Mouse (Mus musculus) liver, embryonic 14.5 days (tissue): ENCODE results near the gene Ndufb2. TPM values are rescaled to one million over a fixed set of nuclear protein-coding genes. Genes with fewer than 3 reads are reported as not detected.

Source experiments
- ATAC-seq: fragments of 200-750 bp; cut with Nextera tagmentation; 2 replicates; pipeline ENCODE4 v1.8.0; 2017; ENCODE audit warnings: moderate number of reproducible peaks, mild to moderate bottlenecking, moderate library complexity; ENCODE audit not compliant: insufficient read depth
- DNase-seq, 3 experiments: peaks; one replicate each; pipeline ENCODE4 v3.0.0-alpha.2; 2012 to 2013; ENCODE audit warnings: low read depth in 3 of 3, low spot score in 3 of 3
- H3K27ac ChIP-seq: fragments of 300-500 bp; sonication (generic); 2 replicates; pipeline ENCODE4 v1.5.1; 2014; ENCODE audit warnings: moderate library complexity, mild to moderate bottlenecking, control low read depth, inconsistent platforms
- H3K27me3 ChIP-seq: fragments of 300-500 bp; sonication (generic); 2 replicates; pipeline ENCODE4 v1.6.1; 2014; ENCODE audit warnings: mild to moderate bottlenecking, low read length, moderate library complexity; ENCODE audit not compliant: control insufficient read depth, insufficient read depth
- H3K36me3 ChIP-seq: fragments of 300-500 bp; sonication (generic); replicated peaks from 2 replicates; pipeline ENCODE4 v1.6.1; 2014; ENCODE audit warnings: low read depth; ENCODE audit not compliant: control insufficient read depth, insufficient read depth
- H3K4me1 ChIP-seq, 2 experiments: fragments of 200-500 bp in 1 of 2; fragments of 300-500 bp in 1 of 2; sonication (generic) in 1 of 2; replicated peaks; 2 replicates each; pipeline ENCODE4 v1.6.1; 2012 to 2014; ENCODE audit warnings: antibody characterized with exemption in 1 of 2, inconsistent platforms in 1 of 2, low read length in 1 of 2; ENCODE audit not compliant: control insufficient read depth in 2 of 2, insufficient read depth in 2 of 2
- H3K4me2 ChIP-seq: fragments of 300-500 bp; sonication (generic); 2 replicates; pipeline ENCODE4 v1.6.1; 2014; ENCODE audit warnings: low read depth, mild to moderate bottlenecking, control low read depth, moderate library complexity
- H3K4me3 ChIP-seq, 2 experiments: fragments of 200-500 bp in 1 of 2; fragments of 300-500 bp in 1 of 2; sonication (generic) in 1 of 2; 2 replicates each; pipeline ENCODE4 v1.5.1; 2012 to 2014; ENCODE audit warnings: low read depth in 2 of 2, low read length in 2 of 2, mild to moderate bottlenecking in 2 of 2, control low read depth in 1 of 2, inconsistent platforms in 1 of 2, moderate library complexity in 1 of 2; ENCODE audit not compliant: insufficient read depth in 1 of 2
- H3K9ac ChIP-seq: fragments of 300-500 bp; sonication (generic); replicated peaks from 2 replicates; pipeline ENCODE4 v1.6.1; 2014; ENCODE audit warnings: mild to moderate bottlenecking, control low read depth, moderate library complexity
- H3K9me3 ChIP-seq: fragments of 300-500 bp; sonication (generic); 2 replicates; pipeline ENCODE4 v1.6.1; 2016; ENCODE audit warnings: low read length, mixed read lengths; ENCODE audit not compliant: control insufficient read depth
- CTCF ChIP-seq: IDR thresholded peaks from 2 replicates; pipeline ENCODE4 v1.5.1; 2016; ENCODE audit warnings: antibody characterized with exemption, low read depth, control low read depth
- EP300 ChIP-seq: IDR thresholded peaks from 2 replicates; pipeline ENCODE4 v1.6.1; 2016; ENCODE audit warnings: antibody characterized with exemption, low read depth
- WGBS: fragments of 180-500 bp; shearing (Covaris S2); extraction: QIAGEN DNeasy Blood & Tissue Kit; methylation state at CpG from one replicate; pipeline ENCODE4 v1.1.7; 2014; ENCODE audit not compliant: insufficient replicate concordance; 5-methylcytosine and 5-hydroxymethylcytosine counted together
- polyA plus RNA-seq, 2 experiments: library from polyadenylated mRNA; depleted of rRNA in 1 of 2; stranded (reverse) in 1 of 2; unstranded in 1 of 2; fragments of >200 nt; fragmentation: Nextera tagmentation in 1 of 2; extraction: Ambion mirVana in 1 of 2; gene quantifications; 2 replicates each; pipeline versions ENCODE4 v1.2.1 to v1.2.3; 2012 to 2014

Gene Ndufb2
- polyA plus RNA-seq, 2 experiments, result 105 to 279 TPM

DNA sequence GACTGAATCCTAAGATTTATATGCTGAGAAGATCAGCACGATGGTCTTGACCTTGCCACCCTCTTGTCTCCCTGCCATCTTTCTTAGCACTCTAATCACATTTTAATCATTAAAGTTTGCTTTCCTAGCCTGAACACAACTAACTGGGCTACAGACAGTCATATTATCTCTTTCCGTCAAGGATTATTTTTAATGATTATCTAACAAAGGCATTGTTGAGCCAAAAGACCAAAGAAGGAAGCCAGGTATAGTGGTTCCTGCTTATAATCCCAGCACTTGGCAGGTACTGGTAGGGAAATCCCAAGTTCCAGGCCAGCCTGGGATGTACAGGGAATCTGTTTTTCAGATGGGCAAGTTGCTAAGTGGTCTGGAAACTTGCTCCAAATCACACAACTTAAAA lies 18.9 kb downstream of the Ndufb2 start:
- Histone ChIP-seq H3K9ac (no peak overlapping the region), H3K4me1 (no peaks in the 10 kb centered on the region), H3K27ac (no peak overlapping the region), H3K9me3 (no peaks in the 10 kb centered on the region), H3K4me2 (no peak overlapping the region), H3K27me3 (no peaks in the 10 kb centered on the region), H3K4me3 (no peak overlapping the region), H3K36me3 (peaks cover 2% of the 10 kb centered on the region)
- ATAC-seq (no peak), DNase-seq (no peak)
- 79% methylated on average over 2 of the region's 2 CpGs for WGBS
- no peak for TF ChIP-seq EP300
- TF ChIP-seq CTCF, result no peak

Other genes with a start within 250 kb of the Ndufb2 start
- gene Slc37a3, start 214.9 kb upstream of the Ndufb2 start, polyA plus RNA-seq (2012; rRNA removed), result 3.7 and 3.9 TPM in 2 replicates
- 6.0 and 6.3 TPM in 2 replicates for gene Slc37a3, start 214.9 kb upstream of the Ndufb2 start, polyA plus RNA-seq (2014; fragmentation: Nextera tagmentation; extraction: Ambion mirVana)
- 0.04 and 0.17 TPM in 2 replicates for gene Rab19, start 211.4 kb upstream of the Ndufb2 start, polyA plus RNA-seq (2012; rRNA removed)
- 0.32 and 0.38 TPM in 2 replicates for gene Rab19, start 211.4 kb upstream of the Ndufb2 start, polyA plus RNA-seq (2014; fragmentation: Nextera tagmentation; extraction: Ambion mirVana)
- 89.7 and 116 TPM in 2 replicates for gene Mkrn1, start 172.1 kb upstream of the Ndufb2 start, polyA plus RNA-seq (2012; rRNA removed)
- gene Mkrn1, start 172.1 kb upstream of the Ndufb2 start, polyA plus RNA-seq (2014; fragmentation: Nextera tagmentation; extraction: Ambion mirVana), result 198 and 207 TPM in 2 replicates
- gene Dennd2a, start 34.7 kb upstream of the Ndufb2 start, polyA plus RNA-seq (2012; rRNA removed), result 1.3 and 1.4 TPM in 2 replicates
- 1.0 and 1.7 TPM in 2 replicates for gene Dennd2a, start 34.7 kb upstream of the Ndufb2 start, polyA plus RNA-seq (2014; fragmentation: Nextera tagmentation; extraction: Ambion mirVana)
- gene Adck2, start 18.7 kb upstream of the Ndufb2 start, polyA plus RNA-seq (2012; rRNA removed), result 2.2 and 3.1 TPM in 2 replicates
- gene Adck2, start 18.7 kb upstream of the Ndufb2 start, polyA plus RNA-seq (2014; fragmentation: Nextera tagmentation; extraction: Ambion mirVana), result 6.7 and 7.8 TPM in 2 replicates
- 0.87 and 1.6 TPM in 2 replicates for gene Gm42420, start 6.8 kb upstream of the Ndufb2 start, polyA plus RNA-seq (2012; rRNA removed)
- 2.1 and 2.5 TPM in 2 replicates for gene Gm42420, start 6.8 kb upstream of the Ndufb2 start, polyA plus RNA-seq (2014; fragmentation: Nextera tagmentation; extraction: Ambion mirVana)
- 2.9 and 3.6 TPM in 2 replicates for gene Braf, start 132.9 kb downstream of the Ndufb2 start, polyA plus RNA-seq (2012; rRNA removed)
- gene Braf, start 132.9 kb downstream of the Ndufb2 start, polyA plus RNA-seq (2014; fragmentation: Nextera tagmentation; extraction: Ambion mirVana), result 4.1 and 4.6 TPM in 2 replicates
- gene Mrps33, start 218.4 kb downstream of the Ndufb2 start, polyA plus RNA-seq (2012; rRNA removed), result 27.3 and 99.4 TPM in 2 replicates
- 92.1 and 94.6 TPM in 2 replicates for gene Mrps33, start 218.4 kb downstream of the Ndufb2 start, polyA plus RNA-seq (2014; fragmentation: Nextera tagmentation; extraction: Ambion mirVana)